Mouse (Mus musculus): ENCODE results near the gene Zfp454.

DNA sequence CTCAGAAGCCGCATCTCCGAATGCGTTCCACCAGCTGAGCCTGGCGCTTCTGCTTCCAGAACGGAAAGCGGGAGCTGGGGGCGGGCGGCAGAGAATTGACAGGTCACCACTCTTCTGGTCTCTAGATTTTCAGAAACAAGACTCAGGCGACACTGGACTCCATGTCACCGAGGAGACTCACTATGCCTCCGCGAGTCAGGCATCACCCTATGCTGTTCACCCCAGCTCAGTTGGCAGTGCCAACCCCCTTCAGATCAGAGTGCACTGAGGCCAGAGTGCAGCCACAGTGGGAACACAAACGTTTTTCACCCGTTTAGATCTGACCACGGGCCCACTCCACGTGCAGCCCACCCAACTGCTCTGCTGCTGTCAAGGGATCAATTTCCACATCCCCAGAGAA is 43.6 kb upstream of the Zfp454 start:
- TF ChIP-seq CTCF (IDR thresholded peaks at IDR 0.05; ENCODE audit: borderline replicate concordance, extremely low read depth, insufficient read depth, insufficient read length): no peak
- no peak for TF ChIP-seq POLR2A (IDR thresholded peaks at IDR 0.05; ENCODE audit: borderline replicate concordance, extremely low read depth, insufficient read depth, insufficient read length, poor library complexity, severe bottlenecking)

All from brain, embryonic 14.5 days (tissue).